Mouse (Mus musculus): ENCODE data around the gene Axdnd1.

DNA sequence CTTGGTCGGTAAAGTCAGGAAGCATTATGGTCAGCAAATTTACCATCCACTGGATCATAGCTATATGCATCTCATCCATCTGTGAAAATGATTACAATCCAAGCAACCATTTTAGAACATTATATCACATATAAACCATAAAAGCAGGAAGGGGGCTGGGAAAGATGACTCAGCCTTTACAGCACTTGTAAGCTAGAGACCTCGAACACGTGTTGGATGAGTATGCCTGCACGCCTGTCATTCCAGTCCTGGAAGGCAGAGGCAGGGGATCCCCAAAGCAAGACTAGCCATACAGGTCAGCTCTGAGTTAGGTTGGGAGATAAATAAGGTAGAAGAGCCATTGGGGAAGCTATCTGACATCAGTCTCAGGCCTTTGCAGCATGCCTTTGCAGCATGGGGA is 71.9 kb downstream of the Axdnd1 start:
- TF ChIP-seq EP300 (IDR thresholded peaks at IDR 0.05): no peak
- no peak for TF ChIP-seq CTCF (IDR thresholded peaks at IDR 0.05)
